Mouse (Mus musculus) midbrain, embryonic 14.5 days (tissue): Measurements from ENCODE around the gene Isg15. TPM values are rescaled to one million over a fixed set of nuclear protein-coding genes. Genes with fewer than 3 reads are reported as not detected.

Source experiments
- ATAC-seq: fragments of 200-750 bp; cut with Nextera tagmentation; 2 replicates; pipeline ENCODE4 v1.8.0; 2017; ENCODE audit warnings: moderate number of reproducible peaks, moderate library complexity; ENCODE audit not compliant: low FRiP score, low TSS enrichment
- DNase-seq: peaks from one replicate; pipeline ENCODE4 v3.0.0-alpha.2; 2015
- H3K27ac ChIP-seq: fragments of 300-500 bp; sonication (generic); replicated peaks from 2 replicates; pipeline ENCODE4 v1.5.1; 2014; ENCODE audit warnings: mild to moderate bottlenecking, low read depth, low read length, moderate library complexity
- H3K27me3 ChIP-seq: fragments of 300-500 bp; sonication (generic); 2 replicates; pipeline ENCODE4 v1.6.1; 2014; ENCODE audit warnings: low read length, control low read depth, mixed read lengths; ENCODE audit not compliant: control insufficient read depth, insufficient read depth
- H3K36me3 ChIP-seq: fragments of 300-500 bp; sonication (generic); 2 replicates; pipeline ENCODE4 v1.6.1; 2014; ENCODE audit warnings: low read length, control low read depth; ENCODE audit not compliant: control insufficient read depth, insufficient read depth
- H3K4me1 ChIP-seq: fragments of 300-500 bp; sonication (generic); 2 replicates; pipeline ENCODE4 v1.6.1; 2014; ENCODE audit warnings: mild to moderate bottlenecking, antibody characterized with exemption, low read length, control low read depth; ENCODE audit not compliant: control insufficient read depth, insufficient read depth
- H3K4me2 ChIP-seq: fragments of 300-500 bp; sonication (generic); 2 replicates; pipeline ENCODE4 v1.6.1; 2014; ENCODE audit warnings: mild to moderate bottlenecking, low read length, moderate library complexity
- H3K4me3 ChIP-seq: fragments of 300-500 bp; sonication (generic); replicated peaks from 2 replicates; pipeline ENCODE4 v1.5.1; 2014; ENCODE audit warnings: low read depth, low read length
- H3K9ac ChIP-seq: fragments of 300-500 bp; sonication (generic); replicated peaks from 2 replicates; pipeline ENCODE4 v1.6.1; 2014; ENCODE audit warnings: mild to moderate bottlenecking, low read length, moderate library complexity
- H3K9me3 ChIP-seq: fragments of 300-500 bp; sonication (generic); 2 replicates; pipeline ENCODE4 v1.6.1; 2016; ENCODE audit warnings: low read length, control low read depth, mixed read lengths; ENCODE audit not compliant: control insufficient read depth
- WGBS: fragments of 180-500 bp; shearing (Covaris S2); extraction: QIAGEN DNeasy Blood & Tissue Kit; methylation state at CpG from one replicate; pipeline ENCODE4 v1.1.7; 2014; 5-methylcytosine and 5-hydroxymethylcytosine counted together
- polyA plus RNA-seq: library from polyadenylated mRNA; unstranded; fragments of >200 nt; fragmentation: Nextera tagmentation; extraction: Ambion mirVana; gene quantifications from 2 replicates; pipeline ENCODE4 v1.2.1, GENCODE M21; 2014

The Isg15 gene
- polyA plus RNA-seq, 1 experiment from 2014 or later, result 2.5 TPM

DNA sequence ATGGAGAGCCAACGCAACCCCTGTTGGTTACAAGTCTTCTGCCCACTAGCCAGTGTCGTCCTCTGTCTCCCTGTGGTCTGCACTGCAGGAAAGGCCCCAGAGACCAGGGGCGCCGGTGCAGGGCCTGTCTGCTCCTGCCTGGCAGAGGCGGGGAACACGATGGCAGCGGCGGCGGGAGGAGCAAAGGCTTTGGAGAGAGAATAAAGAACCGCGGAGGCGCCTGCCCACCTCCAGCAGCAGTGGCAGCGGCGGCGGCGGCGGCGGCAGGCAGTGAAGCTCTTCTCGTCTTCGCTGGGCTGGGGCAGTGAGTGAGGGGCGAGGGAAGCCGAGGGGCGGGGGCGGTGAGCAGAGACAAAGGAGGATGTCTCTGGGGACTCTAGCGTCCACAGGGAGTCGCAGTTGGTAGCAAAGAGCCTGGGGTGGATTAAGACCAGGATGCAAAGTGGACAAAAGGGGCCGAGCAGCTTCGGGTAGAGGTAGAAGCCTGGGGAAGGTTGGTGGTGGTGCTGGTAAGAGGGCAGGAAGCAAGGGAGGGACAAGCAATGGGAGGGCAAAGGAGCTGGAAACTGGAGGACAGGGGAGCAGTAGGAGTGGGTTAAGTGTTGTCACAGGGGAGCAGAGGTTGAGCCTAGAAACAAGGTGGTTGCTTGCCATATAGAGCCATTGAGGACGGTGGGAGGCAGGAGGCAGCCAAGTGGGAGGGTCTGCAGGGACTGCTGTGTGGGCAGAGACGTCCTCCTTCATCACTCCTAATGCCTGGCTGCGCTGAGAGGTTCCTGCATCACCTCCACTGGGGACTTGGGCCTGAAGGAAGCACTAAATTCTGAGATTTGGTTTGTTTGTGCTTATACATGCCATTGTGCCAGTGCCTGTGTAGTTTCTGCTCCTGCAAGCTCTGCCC lies 14.4 kb downstream of the Isg15 start:
- Histone ChIP-seq H3K4me1 (peaks cover 90% of the 10 kb centered on the region), H3K4me2 (peak overlapping the region; percentile 91), H3K4me3 (peak overlapping the region; percentile 57), H3K27ac (peak overlapping the region; percentile 97), H3K27me3 (no peaks in the 10 kb centered on the region), H3K36me3 (peaks cover 14% of the 10 kb centered on the region), H3K9ac (peak overlapping the region; percentile 88), H3K9me3 (no peaks in the 10 kb centered on the region)
- WGBS, result 1% methylated on average over 31 of the region's 31 CpGs
- ATAC-seq (peak; percentile 51), DNase-seq (peak; percentile 86)

DNA sequence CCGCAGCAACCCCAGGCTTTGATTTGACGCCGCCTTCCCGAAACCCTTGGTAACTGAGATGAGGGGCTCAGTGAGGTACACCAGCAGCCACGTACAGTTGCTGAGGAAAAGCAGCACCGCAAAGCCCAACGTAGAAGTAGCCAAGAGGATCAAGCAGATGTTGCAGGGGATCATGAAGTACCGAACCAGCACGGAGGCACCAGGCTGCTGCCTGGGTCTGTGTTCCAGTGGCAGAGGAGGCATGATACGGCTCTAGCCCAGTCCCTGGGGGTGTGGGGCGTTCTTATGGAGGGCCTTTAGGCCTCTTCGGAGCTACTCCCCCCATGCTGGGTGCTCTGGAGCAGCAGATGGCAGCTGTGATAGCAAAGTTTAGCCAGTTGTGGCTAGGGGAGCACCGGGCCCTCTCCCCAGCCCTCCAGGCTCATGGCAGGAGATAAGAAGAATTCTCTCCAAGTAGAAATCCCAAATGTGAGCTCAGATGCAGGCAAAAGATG lies 15.1 kb downstream of the Isg15 start:
- peak overlapping the region; percentile 97 for H3K27ac ChIP-seq
- H3K9ac ChIP-seq, result peak overlapping the region; percentile 88
- H3K9me3 ChIP-seq, result no peaks in the 10 kb centered on the region
- WGBS, result 21% methylated on average over 13 of the region's 13 CpGs
- peaks cover 88% of the 10 kb centered on the region for H3K4me1 ChIP-seq
- no peaks in the 10 kb centered on the region for H3K27me3 ChIP-seq
- DNase-seq (peak; percentile 53), ATAC-seq (no peak)
- peaks cover 12% of the 10 kb centered on the region for H3K36me3 ChIP-seq
- H3K4me2 ChIP-seq, result peak overlapping the region; percentile 91
- H3K4me3 ChIP-seq, result peak overlapping the region; percentile 57

DNA sequence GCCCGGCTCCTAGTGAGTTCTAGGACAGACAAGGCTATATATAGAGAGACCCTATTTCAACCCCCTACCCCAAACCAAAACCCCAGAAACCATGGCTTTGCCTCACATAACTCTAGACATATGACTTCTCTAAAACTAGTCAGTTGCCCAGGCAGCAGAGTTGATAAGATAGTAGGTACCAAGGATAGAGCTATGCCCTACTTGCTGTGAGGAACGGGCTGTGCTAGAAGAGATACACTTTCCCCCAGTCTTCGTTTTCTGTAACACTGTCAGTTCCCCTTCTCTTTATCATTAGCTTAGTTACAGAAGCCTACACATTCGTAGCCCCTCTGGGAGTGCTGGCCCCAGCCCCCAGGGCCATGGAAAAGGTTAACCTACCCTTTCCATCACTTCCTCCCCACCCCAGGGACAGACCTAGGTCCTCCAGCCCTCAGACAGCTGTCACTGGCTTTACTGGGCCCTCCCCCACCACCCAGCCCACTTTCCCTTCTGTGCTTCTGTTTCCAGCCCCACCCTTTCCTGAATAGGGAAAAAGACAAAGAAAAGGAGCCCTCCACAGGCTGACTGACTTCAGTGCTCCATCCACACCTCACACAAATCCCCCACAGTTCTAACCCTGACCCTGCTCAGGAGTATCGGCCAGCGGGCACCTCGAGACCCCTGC lies 16.2 kb downstream of the Isg15 start:
- Histone ChIP-seq H3K9me3 (no peaks in the 10 kb centered on the region), H3K4me2 (peak overlapping the region; percentile 91), H3K27ac (peak overlapping the region; percentile 97), H3K9ac (peak overlapping the region; percentile 88), H3K27me3 (no peaks in the 10 kb centered on the region), H3K4me3 (peak overlapping the region; percentile 57), H3K36me3 (peaks cover 13% of the 10 kb centered on the region), H3K4me1 (peaks cover 85% of the 10 kb centered on the region)
- no peak for ATAC-seq
- peak; percentile 30 for DNase-seq
- WGBS, result 69% methylated on average over 7 of the region's 7 CpGs

DNA sequence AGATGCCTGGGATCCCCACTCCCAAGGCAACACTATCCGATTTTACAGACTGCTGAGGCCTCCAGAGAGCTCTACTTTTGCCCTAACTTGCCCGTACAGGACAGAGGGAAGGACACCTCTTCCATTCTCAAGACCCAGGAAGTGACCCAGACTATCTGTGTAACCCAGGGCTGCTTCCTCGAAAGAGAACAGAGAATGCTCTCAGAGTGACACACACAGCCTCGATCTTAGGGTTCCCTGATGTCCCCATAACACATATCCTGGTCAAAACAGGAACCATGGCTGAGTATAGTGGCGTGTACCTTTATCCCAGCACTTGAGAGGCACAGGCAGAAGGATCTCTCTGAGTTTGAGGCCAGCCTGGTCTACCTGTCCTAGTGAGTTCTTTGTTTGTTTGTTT lies 16.9 kb downstream of the Isg15 start:
- H3K36me3 ChIP-seq, result peaks cover 19% of the 10 kb centered on the region
- peak overlapping the region; percentile 57 for H3K4me3 ChIP-seq
- 89% methylated on average over 5 of the region's 5 CpGs for WGBS
- H3K9ac ChIP-seq, result peak overlapping the region; percentile 88
- H3K4me1 ChIP-seq, result peaks cover 78% of the 10 kb centered on the region
- DNase-seq, result no peak
- H3K4me2 ChIP-seq, result peak overlapping the region; percentile 91
- H3K9me3 ChIP-seq, result no peaks in the 10 kb centered on the region
- H3K27me3 ChIP-seq, result no peaks in the 10 kb centered on the region
- H3K27ac ChIP-seq, result no peak overlapping the region
- ATAC-seq, result no peak

DNA sequence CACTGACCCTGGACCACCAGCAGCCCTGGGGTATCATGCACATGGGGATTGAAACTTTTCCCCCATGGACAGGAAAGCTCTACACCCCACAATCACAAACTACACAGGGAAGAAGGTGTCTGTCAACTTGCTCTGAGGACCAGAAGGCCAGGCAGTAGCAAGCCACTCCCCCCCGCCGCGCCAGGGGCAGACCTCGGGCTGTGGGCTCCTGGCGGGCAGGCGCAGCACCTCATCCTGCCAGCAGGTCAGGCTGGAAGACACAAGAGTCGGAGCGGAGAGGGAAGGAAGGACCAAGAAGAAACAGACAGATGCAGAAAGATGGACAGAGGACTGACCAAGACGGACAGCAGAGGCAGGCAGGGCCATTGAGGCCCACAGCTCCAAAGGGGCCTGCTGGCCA lies 23.0 kb downstream of the Isg15 start:
- Histone ChIP-seq H3K9me3 (no peaks in the 10 kb centered on the region), H3K27me3 (no peaks in the 10 kb centered on the region), H3K36me3 (peaks cover 81% of the 10 kb centered on the region), H3K4me1 (peaks cover 25% of the 10 kb centered on the region), H3K4me3 (no peak overlapping the region), H3K27ac (no peak overlapping the region), H3K4me2 (no peak overlapping the region), H3K9ac (no peak overlapping the region)
- ATAC-seq (no peak), DNase-seq (no peak)
- WGBS, result 89% methylated on average over 9 of the region's 9 CpGs

DNA sequence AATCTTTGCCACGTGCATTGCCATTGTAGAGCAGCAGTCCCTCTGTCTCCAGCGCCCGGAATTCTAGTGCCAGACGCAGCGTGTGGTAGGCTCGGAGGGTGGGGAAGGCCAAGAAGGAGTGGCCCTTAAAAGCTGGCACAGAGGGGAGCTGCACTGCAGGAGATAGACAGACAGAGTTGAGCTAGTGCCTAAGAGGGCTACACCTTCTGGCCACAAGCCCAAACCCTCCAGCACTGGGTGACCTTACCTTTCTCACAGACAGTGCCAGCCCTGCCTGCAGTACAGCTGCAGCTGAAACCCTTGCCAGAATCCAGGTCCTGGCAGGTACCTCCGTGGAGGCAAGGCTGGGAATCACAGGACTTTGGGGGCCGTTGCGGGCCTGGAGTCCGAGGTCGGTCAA lies 28.8 kb downstream of the Isg15 start:
- H3K27me3 ChIP-seq, result no peaks in the 10 kb centered on the region
- WGBS, result 97% methylated on average over 11 of the region's 11 CpGs
- no peak for ATAC-seq

DNA sequence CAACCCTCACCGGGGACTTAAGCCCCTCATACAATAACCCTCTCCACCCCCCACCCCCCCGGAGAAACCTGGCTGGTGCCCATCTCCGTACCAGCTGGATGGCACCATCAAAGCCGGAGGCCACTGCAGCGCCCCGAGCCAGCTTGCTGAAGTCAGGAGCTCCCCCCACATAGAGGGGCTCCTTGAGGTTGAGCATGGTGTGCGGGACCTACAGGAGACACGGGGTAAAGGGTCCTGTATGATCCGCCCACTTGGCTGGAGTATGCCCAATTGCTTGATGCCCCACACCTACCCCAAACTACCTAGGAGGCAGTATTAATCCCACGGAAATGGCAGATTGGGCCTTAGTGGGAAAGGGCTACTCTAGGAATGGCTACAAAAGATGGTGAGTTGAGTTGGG lies 31.5 kb downstream of the Isg15 start:
- 96% methylated on average over 10 of the region's 10 CpGs for WGBS
- H3K4me2 ChIP-seq, result no peak overlapping the region
- H3K27ac ChIP-seq, result no peak overlapping the region
- DNase-seq, result no peak
- H3K4me3 ChIP-seq, result no peak overlapping the region
- peaks cover 99% of the 10 kb centered on the region for H3K36me3 ChIP-seq
- no peaks in the 10 kb centered on the region for H3K27me3 ChIP-seq
- H3K4me1 ChIP-seq, result no peaks in the 10 kb centered on the region
- H3K9me3 ChIP-seq, result no peaks in the 10 kb centered on the region
- no peak overlapping the region for H3K9ac ChIP-seq
- no peak for ATAC-seq

More for the DNA sequence above, 28.8 kb downstream of the Isg15 start:
- H3K4me1 ChIP-seq, result no peaks in the 10 kb centered on the region
- no peak overlapping the region for H3K4me3 ChIP-seq
- no peak overlapping the region for H3K4me2 ChIP-seq
- no peak overlapping the region for H3K9ac ChIP-seq
- no peak for DNase-seq
- peaks cover 100% of the 10 kb centered on the region for H3K36me3 ChIP-seq
- H3K27ac ChIP-seq, result no peak overlapping the region
- H3K9me3 ChIP-seq, result no peaks in the 10 kb centered on the region

DNA sequence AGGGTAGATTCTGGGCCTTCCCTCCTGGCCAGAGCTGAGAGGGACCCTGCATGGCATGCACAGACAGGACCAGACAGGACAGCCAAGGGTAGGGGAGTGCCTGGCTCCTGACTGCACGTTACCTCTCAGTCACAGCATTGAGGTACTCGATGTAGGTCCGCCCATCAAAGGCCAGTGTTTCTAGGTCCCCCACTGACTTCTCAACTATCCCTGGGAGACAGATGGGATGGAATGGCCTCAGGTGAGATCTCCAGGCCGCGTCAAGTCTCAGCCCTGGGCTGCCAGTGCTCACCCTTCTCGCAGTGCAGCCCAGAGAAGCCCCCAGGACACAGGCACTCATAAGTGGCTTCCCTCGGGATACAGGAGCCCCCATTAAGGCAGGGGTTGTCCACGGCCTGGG lies 32.0 kb downstream of the Isg15 start:
- no peak overlapping the region for H3K4me3 ChIP-seq
- 94% methylated on average over 8 of the region's 8 CpGs for WGBS
- H3K9ac ChIP-seq, result no peak overlapping the region
- H3K36me3 ChIP-seq, result peaks cover 99% of the 10 kb centered on the region
- H3K27me3 ChIP-seq, result no peaks in the 10 kb centered on the region
- no peak for DNase-seq
- no peak overlapping the region for H3K4me2 ChIP-seq
- H3K4me1 ChIP-seq, result no peaks in the 10 kb centered on the region
- no peaks in the 10 kb centered on the region for H3K9me3 ChIP-seq
- H3K27ac ChIP-seq, result no peak overlapping the region
- ATAC-seq, result no peak
